Mouse (Mus musculus) urinary bladder, postnatal 14 days (tissue): ENCODE data around the gene Minos1.

Source experiments
- DNase-seq: peaks from one replicate; pipeline ENCODE4 v3.0.0; 2021; ENCODE audit warnings: low spot score

Minos1 gene

GRCm38 (mm10) chr4:139130701-139131549 is at the start of gene Minos1:
Gene Minos1 (minus strand): TSS chr4:139131113.
- DNase-seq = peak; percentile 98

- peak; percentile 71 for DNase-seq
Measured at GRCm38 (mm10) chr4:139179731-139180625, 49.1 kb upstream of the Minos1 start.

- no peak for DNase-seq
Measured at GRCm38 (mm10) chr4:139179218-139179617, 48.3 kb upstream of the Minos1 start.

GRCm38 (mm10) chr4:139178377-139178776 is 47.5 kb upstream of the Minos1 start:
- DNase-seq = no peak

- no peak for DNase-seq
Measured at GRCm38 (mm10) chr4:139177921-139178320, 47.0 kb upstream of the Minos1 start.

GRCm38 (mm10) chr4:139176023-139176422 is 45.1 kb upstream of the Minos1 start:
- DNase-seq = peak; percentile 51

- DNase-seq = peak; percentile 65
Measured at GRCm38 (mm10) chr4:139175061-139175971, 44.4 kb upstream of the Minos1 start.

GRCm38 (mm10) chr4:139169748-139170279 is 38.9 kb upstream of the Minos1 start:
- DNase-seq = no peak

- DNase-seq = no peak
Measured at GRCm38 (mm10) chr4:139168985-139169747, 38.3 kb upstream of the Minos1 start.

- DNase-seq = no peak
Measured at GRCm38 (mm10) chr4:139167107-139167506, 36.2 kb upstream of the Minos1 start.

- DNase-seq = no peak
Measured at GRCm38 (mm10) chr4:139166244-139166643, 35.3 kb upstream of the Minos1 start.

GRCm38 (mm10) chr4:139165259-139165658 is 34.3 kb upstream of the Minos1 start:
- DNase-seq = no peak

GRCm38 (mm10) chr4:139164082-139164481 is 33.2 kb upstream of the Minos1 start:
- DNase-seq = no peak

GRCm38 (mm10) chr4:139161076-139161475 is 30.2 kb upstream of the Minos1 start:
- DNase-seq = no peak

- DNase-seq = no peak
Measured at GRCm38 (mm10) chr4:139158350-139158749, 27.4 kb upstream of the Minos1 start.

GRCm38 (mm10) chr4:139156538-139156937 is 25.6 kb upstream of the Minos1 start:
- no peak for DNase-seq

- DNase-seq = peak; percentile 32
Measured at GRCm38 (mm10) chr4:139154576-139155307, 23.8 kb upstream of the Minos1 start.

GRCm38 (mm10) chr4:139151370-139151769 is 20.5 kb upstream of the Minos1 start:
- DNase-seq = no peak

- peak; percentile 50 for DNase-seq
Measured at GRCm38 (mm10) chr4:139146760-139147159, 15.8 kb upstream of the Minos1 start.

- no peak for DNase-seq
Measured at GRCm38 (mm10) chr4:139145156-139145555, 14.2 kb upstream of the Minos1 start.
